Mouse (Mus musculus) thymus, adult 2 months (tissue): Measurements from ENCODE around the gene Arl1.
"Not testable (repeated sequence)": the region's sequence is repeated elsewhere in the genome, so short reads cannot be mapped to it uniquely, and the experiment has no call there.

Source experiments
- CTCF ChIP-seq: fragments of 200-500 bp; IDR thresholded peaks from 2 replicates; pipeline ENCODE4 v1.5.1; 2012; ENCODE audit warnings: mild to moderate bottlenecking, control low read depth, low read length, moderate library complexity, borderline replicate concordance; ENCODE audit not compliant: control insufficient read depth, poor library complexity, insufficient read depth; ENCODE audit errors: extremely low read depth
- POLR2A ChIP-seq: fragments of 200-500 bp; IDR thresholded peaks from 2 replicates; pipeline ENCODE4 v1.6.1; 2012; ENCODE audit warnings: mild to moderate bottlenecking, low read length, control low read depth, moderate library complexity; ENCODE audit not compliant: control insufficient read depth, poor library complexity, insufficient read depth; ENCODE audit errors: extremely low read depth

GRCm38 (mm10) chr10:88739074-88739473, 8.4 kb downstream of the Arl1 start:
- not testable (repeated sequence) for TF ChIP-seq POLR2A, CTCF
